ENCODE assay signal across 1 mouse cellular context in the genomic region with DNA sequence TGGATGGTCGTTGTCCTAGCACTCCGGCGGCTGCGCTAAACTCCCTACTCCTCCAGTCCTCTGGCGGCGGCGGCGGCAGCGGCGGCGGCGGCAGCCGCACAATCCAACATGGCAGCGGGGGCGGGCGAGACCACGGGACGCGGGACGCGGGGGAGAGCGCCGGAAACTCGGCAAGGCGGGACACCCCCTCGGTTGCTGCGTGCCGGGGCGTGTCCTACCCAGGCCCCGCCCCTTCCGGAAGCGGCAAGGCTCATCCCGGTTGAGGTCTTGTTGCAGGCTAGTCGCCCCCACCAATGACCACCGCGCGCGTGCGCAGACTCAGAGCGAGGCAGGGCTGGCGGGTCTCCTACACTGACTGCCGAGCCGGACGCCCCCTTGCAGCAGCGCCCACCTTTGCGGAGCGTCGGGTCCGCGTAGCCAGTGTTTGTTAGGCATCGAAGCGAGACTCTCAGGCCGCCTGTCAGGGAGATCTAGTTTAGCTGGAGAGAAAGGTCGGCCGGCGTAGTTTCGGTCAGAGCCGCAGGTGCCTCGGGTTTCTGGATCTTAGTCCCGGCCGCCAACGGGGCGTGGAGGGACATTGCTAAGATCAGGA.
TF ChIP-seq lines count a peak whose summit lies in the region.

A gene (minus strand): TSS at position 143 of the 592 bp plus-strand sequence.

TF ChIP-seq in CH12.LX, 34 proteins besides CTCF, POLR2A, EP300 and RAD21 (continued from another document):
- TF ChIP-seq ZMIZ1 (IDR thresholded peaks at IDR 0.05; ENCODE audit: low read depth, low read length), result peak; percentile 65
- TF ChIP-seq ELF1 (IDR thresholded peaks at IDR 0.05; ENCODE audit: low read depth, low read length), result peak; percentile 96
- TF ChIP-seq SIN3A (IDR thresholded peaks at IDR 0.05; ENCODE audit: low read length), result peak; percentile 72
- peak; percentile 60 for TF ChIP-seq BHLHE40 (IDR thresholded peaks at IDR 0.05; ENCODE audit: low read depth, low read length)
- TF ChIP-seq IRF4 (IDR thresholded peaks at IDR 0.05; ENCODE audit: low read depth, low read length), result peak; percentile 53
- no peak for TF ChIP-seq UBTF (IDR thresholded peaks at IDR 0.05; ENCODE audit: low read depth, low read length)
- peak; percentile 38 for TF ChIP-seq MEF2A (IDR thresholded peaks at IDR 0.05; ENCODE audit: borderline replicate concordance, low read depth, low read length)
TF ChIP-seq in CH12.LX: peak in this region for 17.
